ENCODE assay signal across 7 mouse cellular contexts in genomic region chr7:141481498-141482401, GRCm38 (mm10). TPM values are rescaled to one million over a fixed set of nuclear protein-coding genes. Genes with fewer than 3 reads are reported as not detected.
DNase-seq lines count a peak whose midpoint lies in the region; ATAC-seq and TF ChIP-seq lines count a peak whose summit lies in the region.

No protein-coding gene starts in this region.

- H3K36me3 ChIP-seq in E14TG2a.4 (ENCODE audit: insufficient read depth, low read length), result peaks cover 29% of the 10 kb centered on the region
- 0 out of 2 replicates have a peak, but pooled peaks cover 10% of the 10 kb centered on the region for H3K36me3 ChIP-seq in heart, embryonic 13.5 days

- DNase-seq in CD4-positive helper T cell, adult 2 months (ENCODE audit: low read depth, low spot score), result peak; percentile 65
- DNase-seq in kidney, postnatal 36 days, result peak; percentile 44 to 73
- peak; percentile 66 to 73 for DNase-seq in lung, postnatal 4 days
- peak; percentile 68 for DNase-seq in right cerebral cortex, postnatal 25 days

- peaks cover 46% of the 10 kb centered on the region for H3K4me1 ChIP-seq in E14TG2a.4 (replicated peaks; ENCODE audit: low read depth, low read length)
- H3K4me1 ChIP-seq in cortical plate, adult 2 months (ENCODE audit: control insufficient read depth, insufficient read depth, low read length), result no peaks in the 10 kb centered on the region
- peaks cover 52% of the 10 kb centered on the region for H3K4me1 ChIP-seq in heart, embryonic 13.5 days

- peak overlapping the region; percentile 90 for H3K4me3 ChIP-seq in E14TG2a.4 (replicated peaks; ENCODE audit: low read length)
- H3K4me3 ChIP-seq in cortical plate, adult 2 months (ENCODE audit: insufficient read depth, low read length), result peak overlapping the region; percentile 26
- H3K4me3 ChIP-seq in heart, embryonic 13.5 days, result peak overlapping the region; percentile 65

- TF ChIP-seq POLR2A in cortical plate, adult 2 months (IDR thresholded peaks at IDR 0.05; ENCODE audit: extremely low read depth, insufficient read depth, low read length), result no peak

- TF ChIP-seq CTCF in E14TG2a.4 (conservative IDR thresholded peaks at IDR 0.05; ENCODE audit: low read length), result 0 out of 2 replicates have a peak, but pooled peaks have one; percentile 13
- TF ChIP-seq CTCF in cortical plate, adult 2 months (IDR thresholded peaks at IDR 0.05; ENCODE audit: extremely low read depth, insufficient read depth, low read length), result peak; percentile 27; the same call in 1 of the 2 replicates

- under 1% methylated on average over 81 of the region's 81 CpGs for WGBS in heart, embryonic 13.5 days

- H3K9ac ChIP-seq in heart, embryonic 13.5 days, result peak overlapping the region; percentile 80

- ATAC-seq in heart, embryonic 13.5 days (ENCODE audit: extremely low read depth, insufficient number of reproducible peaks, low FRiP score, low TSS enrichment), result no peak

- H3K27me3 ChIP-seq in E14TG2a.4 (ENCODE audit: insufficient read depth, low read length), result peaks cover 51% of the 10 kb centered on the region
- H3K27me3 ChIP-seq in heart, embryonic 13.5 days (replicated peaks), result peaks cover 13% of the 10 kb centered on the region

- no peak overlapping the region for H3K27ac ChIP-seq in cortical plate, adult 2 months (ENCODE audit: insufficient read depth, low read length)
- H3K27ac ChIP-seq in heart, embryonic 13.5 days (replicated peaks), result no peak overlapping the region

- H3K4me2 ChIP-seq in heart, embryonic 13.5 days, result peak overlapping the region; percentile 95

- no peaks in the 10 kb centered on the region for H3K9me3 ChIP-seq in E14TG2a.4 (ENCODE audit: low read length)
- no peaks in the 10 kb centered on the region for H3K9me3 ChIP-seq in heart, embryonic 13.5 days

RNA-seq across cellular contexts. Expression of gene Tspan4, which starts 6.7 kb away (rescaled TPM):
- 32.4 and 33.0 TPM in 2 replicates for polyA plus RNA-seq in cortical plate, adult 2 months (2012; rRNA removed)
- polyA plus RNA-seq in heart, embryonic 13.5 days (2015; fragmentation: Nextera tagmentation; extraction: Ambion mirVana), result 64.5 and 68.8 TPM in 2 replicates

RNA-seq across cellular contexts. Expression of gene Polr2l, which starts 6.8 kb away (rescaled TPM):
- polyA plus RNA-seq in cortical plate, adult 2 months (2012; rRNA removed), result 49.3 and 52.1 TPM in 2 replicates
- polyA plus RNA-seq in heart, embryonic 13.5 days (2015; fragmentation: Nextera tagmentation; extraction: Ambion mirVana), result 67.3 and 76.3 TPM in 2 replicates

RNA-seq across cellular contexts. Expression of gene Cd151, which starts 14.6 kb away (rescaled TPM):
- 63.5 and 66.0 TPM in 2 replicates for polyA plus RNA-seq in cortical plate, adult 2 months (2012; rRNA removed)
- polyA plus RNA-seq in heart, embryonic 13.5 days (2015; fragmentation: Nextera tagmentation; extraction: Ambion mirVana), result 28.5 and 31.4 TPM in 2 replicates

RNA-seq across cellular contexts. Expression of gene Cracr2b, which starts 20.9 kb away (rescaled TPM):
- polyA plus RNA-seq in cortical plate, adult 2 months (2012; rRNA removed), result 4.8 and 7.4 TPM in 2 replicates
- polyA plus RNA-seq in heart, embryonic 13.5 days (2015; fragmentation: Nextera tagmentation; extraction: Ambion mirVana), result 20.2 and 23.0 TPM in 2 replicates

RNA-seq across cellular contexts. Expression of gene Pnpla2, which starts 26.8 kb away (rescaled TPM):
- polyA plus RNA-seq in cortical plate, adult 2 months (2012; rRNA removed), result 31.6 and 32.2 TPM in 2 replicates
- 42.6 and 45.7 TPM in 2 replicates for polyA plus RNA-seq in heart, embryonic 13.5 days (2015; fragmentation: Nextera tagmentation; extraction: Ambion mirVana)

Comparison
In these comparisons a context has a peak if more than half of its experiments do, and no peak if none do; other contexts are left out.
1. H3K4me3 ChIP-seq: peak in every context shown above with its lines; median percentile 90 in E14TG2a.4; 65 in heart, embryonic 13.5 days; 26 in cortical plate, adult 2 months.